Mouse (Mus musculus) midbrain, embryonic 11.5 days (tissue): Measurements from ENCODE around the gene Mipep. TPM values are rescaled to one million over a fixed set of nuclear protein-coding genes. Genes with fewer than 3 reads are reported as not detected.

Source experiments
- ATAC-seq: fragments of 200-750 bp; cut with Nextera tagmentation; 2 replicates; pipeline ENCODE4 v1.8.0; 2017; ENCODE audit warnings: moderate TSS enrichment, moderate library complexity; ENCODE audit not compliant: low FRiP score
- DNase-seq: peaks from one replicate; pipeline ENCODE4 v3.0.0; 2015; ENCODE audit warnings: low spot score; ENCODE audit errors: missing footprints
- H3K27ac ChIP-seq: fragments of 300-500 bp; sonication (generic); 2 replicates; pipeline ENCODE4 v1.5.1; 2014; ENCODE audit warnings: low read depth, low read length
- H3K27me3 ChIP-seq: fragments of 300-500 bp; sonication (generic); 2 replicates; pipeline ENCODE4 v1.6.1; 2014; ENCODE audit warnings: mild to moderate bottlenecking, low read length, moderate library complexity, mixed read lengths; ENCODE audit not compliant: control insufficient read depth, insufficient read depth
- H3K36me3 ChIP-seq: fragments of 300-500 bp; sonication (generic); 2 replicates; pipeline ENCODE4 v1.6.1; 2014; ENCODE audit warnings: mild to moderate bottlenecking, low read length, moderate library complexity, mixed read lengths; ENCODE audit not compliant: control insufficient read depth, insufficient read depth
- H3K4me1 ChIP-seq: fragments of 300-500 bp; sonication (generic); 2 replicates; pipeline ENCODE4 v1.6.1; 2014; ENCODE audit warnings: low read length; ENCODE audit not compliant: control insufficient read depth, insufficient read depth
- H3K4me2 ChIP-seq: fragments of 300-500 bp; sonication (generic); 2 replicates; pipeline ENCODE4 v1.6.1; 2014; ENCODE audit warnings: mild to moderate bottlenecking, moderate library complexity
- H3K4me3 ChIP-seq: fragments of 300-500 bp; sonication (generic); 2 replicates; pipeline ENCODE4 v1.5.1; 2014; ENCODE audit warnings: low read depth, low read length
- H3K9ac ChIP-seq: fragments of 300-500 bp; sonication (generic); 2 replicates; pipeline ENCODE4 v1.6.1; 2014; ENCODE audit warnings: low read length
- H3K9me3 ChIP-seq: fragments of 300-500 bp; sonication (generic); 2 replicates; pipeline ENCODE4 v1.6.1; 2016; ENCODE audit warnings: low read length; ENCODE audit not compliant: control insufficient read depth
- WGBS: fragments of 180-500 bp; shearing (Covaris S2); extraction: QIAGEN DNeasy Blood & Tissue Kit; methylation state at CpG from one replicate; pipeline ENCODE4 v1.1.7; 2014; 5-methylcytosine and 5-hydroxymethylcytosine counted together
- polyA plus RNA-seq: library from polyadenylated mRNA; unstranded; fragments of >200 nt; fragmentation: Nextera tagmentation; extraction: Ambion mirVana; gene quantifications from 2 replicates; pipeline ENCODE4 v1.2.1, GENCODE M21; 2014

Mipep gene
- polyA plus RNA-seq = 26.6 and 26.7 TPM in 2 replicates

- under 1% methylated on average over 61 of the region's 61 CpGs for WGBS
- H3K27me3 ChIP-seq = no peaks in the 10 kb centered on the region
- H3K36me3 ChIP-seq = no peaks in the 10 kb centered on the region
- H3K9me3 ChIP-seq = no peaks in the 10 kb centered on the region
- peak within 1 kb of the TSS; percentile 87 for H3K4me3 ChIP-seq
- H3K9ac ChIP-seq = peak within 1 kb of the TSS; percentile 78
- DNase-seq (peak; percentile 99), ATAC-seq (peak; percentile 94)
- H3K27ac ChIP-seq = no peak within 1 kb of the TSS
- peaks cover 5% of the 10 kb centered on the region; the same call in 1 of the 2 replicates for H3K4me1 ChIP-seq
- peak within 1 kb of the TSS; percentile 79 for H3K4me2 ChIP-seq
Observed at GRCm38 (mm10) chr14:60784427-60785315, at the start of gene Mipep. Gene Mipep (plus strand): TSS chr14:60784573.

- Histone ChIP-seq H3K4me3 (no peak overlapping the region), H3K9ac (no peak overlapping the region), H3K9me3 (no peaks in the 10 kb centered on the region), H3K27me3 (no peaks in the 10 kb centered on the region), H3K27ac (no peak overlapping the region), H3K36me3 (no peaks in the 10 kb centered on the region), H3K4me1 (peaks cover 43% of the 10 kb centered on the region), H3K4me2 (no peak overlapping the region)
- no peak for ATAC-seq
- 64% methylated on average over 5 of the region's 5 CpGs for WGBS
- DNase-seq = no peak
Observed at GRCm38 (mm10) chr14:60735206-60735605, 49.2 kb upstream of the Mipep start.

GRCm38 (mm10) chr14:60735848-60736547 is 48.4 kb upstream of the Mipep start:
- no peaks in the 10 kb centered on the region for H3K27me3 ChIP-seq
- peak overlapping the region; percentile 73 for H3K27ac ChIP-seq
- no peaks in the 10 kb centered on the region for H3K36me3 ChIP-seq
- no peak overlapping the region for H3K4me3 ChIP-seq
- no peaks in the 10 kb centered on the region for H3K9me3 ChIP-seq
- WGBS = 61% methylated on average over 13 of the region's 13 CpGs
- peak overlapping the region; percentile 11; the same call in 1 of the 2 replicates for H3K9ac ChIP-seq
- ATAC-seq (no peak), DNase-seq (no peak)
- H3K4me2 ChIP-seq = no peak overlapping the region
- peaks cover 43% of the 10 kb centered on the region for H3K4me1 ChIP-seq

GRCm38 (mm10) chr14:60736591-60737192 is 47.7 kb upstream of the Mipep start:
- peak overlapping the region; percentile 11; the same call in 1 of the 2 replicates for H3K9ac ChIP-seq
- no peaks in the 10 kb centered on the region for H3K36me3 ChIP-seq
- peak overlapping the region; percentile 73 for H3K27ac ChIP-seq
- no peaks in the 10 kb centered on the region for H3K9me3 ChIP-seq
- H3K27me3 ChIP-seq = no peaks in the 10 kb centered on the region
- peak overlapping the region; percentile 27; the same call in 1 of the 2 replicates for H3K4me2 ChIP-seq
- H3K4me3 ChIP-seq = no peak overlapping the region
- ATAC-seq (peak; percentile 63), DNase-seq (peak; percentile 93)
- H3K4me1 ChIP-seq = peaks cover 43% of the 10 kb centered on the region
- 9% methylated on average over 4 of the region's 4 CpGs for WGBS

- peak; percentile 41 for ATAC-seq
- no peaks in the 10 kb centered on the region; the same call in 1 of the 2 replicates for H3K36me3 ChIP-seq
Observed at GRCm38 (mm10) chr14:60737202-60737611, 47.2 kb upstream of the Mipep start.

GRCm38 (mm10) chr14:60738434-60738938 is 45.9 kb upstream of the Mipep start:
- WGBS = 66% methylated on average over 10 of the region's 10 CpGs
- H3K4me1 ChIP-seq = peaks cover 33% of the 10 kb centered on the region
- DNase-seq (peak; percentile 85), ATAC-seq (no peak)
- no peaks in the 10 kb centered on the region for H3K9me3 ChIP-seq
- no peak overlapping the region for H3K27ac ChIP-seq
- no peaks in the 10 kb centered on the region; the same call in 1 of the 2 replicates for H3K36me3 ChIP-seq
- no peak overlapping the region for H3K4me3 ChIP-seq
- no peaks in the 10 kb centered on the region for H3K27me3 ChIP-seq
- H3K9ac ChIP-seq = no peak overlapping the region
- no peak overlapping the region for H3K4me2 ChIP-seq

More at GRCm38 (mm10) chr14:60737202-60737611, 47.2 kb upstream of the Mipep start:
- Histone ChIP-seq H3K4me1 (peaks cover 43% of the 10 kb centered on the region), H3K27me3 (no peaks in the 10 kb centered on the region), H3K9ac (no peak overlapping the region), H3K27ac (peak overlapping the region; percentile 73; the same call in 1 of the 2 replicates), H3K4me2 (peak overlapping the region; percentile 27; the same call in 1 of the 2 replicates), H3K9me3 (no peaks in the 10 kb centered on the region), H3K4me3 (no peak overlapping the region)
- DNase-seq = peak; percentile 88
- 13% methylated on average over 7 of the region's 7 CpGs for WGBS

GRCm38 (mm10) chr14:60739155-60739554 is 45.2 kb upstream of the Mipep start:
- H3K9ac ChIP-seq = no peak overlapping the region
- peaks cover 30% of the 10 kb centered on the region for H3K4me1 ChIP-seq
- H3K36me3 ChIP-seq = no peaks in the 10 kb centered on the region; the same call in 1 of the 2 replicates
- H3K27ac ChIP-seq = no peak overlapping the region
- H3K9me3 ChIP-seq = no peaks in the 10 kb centered on the region
- DNase-seq = no peak
- WGBS = 15% methylated on average over 7 of the region's 9 CpGs
- H3K4me3 ChIP-seq = no peak overlapping the region
- H3K27me3 ChIP-seq = no peaks in the 10 kb centered on the region
- no peak overlapping the region for H3K4me2 ChIP-seq
- ATAC-seq = no peak

- no peak for DNase-seq
- peaks cover 30% of the 10 kb centered on the region for H3K4me1 ChIP-seq
Observed at GRCm38 (mm10) chr14:60739616-60740015, 44.8 kb upstream of the Mipep start.

More at GRCm38 (mm10) chr14:60739616-60740015, 44.8 kb upstream of the Mipep start:
- H3K9me3 ChIP-seq = no peaks in the 10 kb centered on the region
- WGBS = 77% methylated on average over 12 of the region's 12 CpGs
- H3K36me3 ChIP-seq = no peaks in the 10 kb centered on the region; the same call in 1 of the 2 replicates
- H3K4me3 ChIP-seq = no peak overlapping the region
- no peak overlapping the region for H3K9ac ChIP-seq
- H3K27ac ChIP-seq = no peak overlapping the region
- no peaks in the 10 kb centered on the region for H3K27me3 ChIP-seq
- ATAC-seq = no peak
- H3K4me2 ChIP-seq = no peak overlapping the region
